Mouse (Mus musculus): ENCODE data around the gene E130308A19Rik. TPM values are rescaled to one million over a fixed set of nuclear protein-coding genes. Genes with fewer than 3 reads are reported as not detected.

The E130308A19Rik gene
- total RNA-seq, 2 experiments from 2014 or later = 7.8 to 9.5 TPM

DNA sequence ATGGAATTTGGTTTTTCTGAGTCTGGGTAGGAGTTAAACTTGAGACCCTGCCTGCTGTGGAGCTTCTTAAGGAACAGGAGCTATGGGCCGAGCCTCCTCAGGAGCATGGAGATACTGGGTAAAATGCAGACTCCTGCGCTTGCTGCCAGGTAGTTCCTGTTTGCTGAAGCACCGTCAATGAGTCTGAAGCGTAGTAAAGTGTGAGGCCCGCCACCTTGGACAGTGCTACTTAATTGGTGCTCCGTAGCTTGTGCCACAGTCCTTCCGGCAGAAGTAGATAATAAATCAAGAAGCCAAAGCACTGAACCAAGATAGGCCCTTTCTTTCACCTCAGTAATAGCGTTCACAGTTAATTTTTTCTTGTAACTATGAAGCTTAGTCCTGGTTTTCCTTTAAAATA, 92.5 kb downstream of the E130308A19Rik start:
- intact Hi-C loops (cut with DNase I) = loop anchor here (5.0 kb wide), 1 partner anchor 51 kb away; no protein-coding TSS in a partner anchor
- DNase-seq = no peak

DNA sequence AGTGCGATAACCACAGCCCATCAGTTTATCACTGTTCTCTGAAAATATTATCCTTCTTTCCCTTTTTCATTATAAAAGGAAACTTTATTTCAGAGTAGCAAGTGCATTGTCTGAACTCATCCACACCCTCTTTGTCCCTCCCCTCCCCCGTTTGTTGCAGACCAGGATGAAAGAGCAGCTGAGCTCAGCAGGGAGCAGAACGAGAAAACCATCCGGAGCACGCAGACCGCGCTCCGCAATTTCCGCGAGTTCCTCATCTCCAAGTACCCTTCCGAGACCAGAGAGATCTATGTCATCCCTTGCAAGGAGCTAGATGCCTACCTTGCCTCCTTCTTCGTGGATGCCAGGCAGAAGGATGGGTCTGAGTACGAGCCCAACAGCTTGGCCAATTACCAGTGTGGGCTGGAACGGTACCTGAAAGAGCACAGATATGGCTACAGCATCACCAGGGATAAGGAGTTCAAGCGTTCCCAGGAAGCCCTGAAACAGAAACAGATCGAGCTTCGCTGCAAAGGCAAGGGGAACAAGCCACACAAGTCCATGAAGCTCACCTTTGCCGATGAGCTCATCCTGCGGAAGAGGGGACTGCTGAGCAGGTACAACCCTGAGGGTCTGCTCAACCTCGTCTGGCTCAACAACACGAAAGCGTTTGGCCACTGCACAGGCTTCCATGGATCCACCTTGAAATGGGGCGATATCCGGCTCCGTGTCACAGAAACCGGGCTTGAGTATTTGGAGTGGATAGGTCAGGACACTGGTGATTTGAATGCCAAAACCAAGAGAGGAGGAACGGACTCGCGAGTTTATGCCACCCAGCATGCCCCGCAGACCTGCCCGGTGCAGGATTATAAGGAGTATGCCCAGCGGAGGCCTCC, 93.7 kb downstream of the E130308A19Rik start:
- intact Hi-C loops (cut with DNase I) = loop anchor here (5.0 kb wide), 1 partner anchor 52 kb away; no protein-coding TSS in a partner anchor
- no peak for DNase-seq

DNA sequence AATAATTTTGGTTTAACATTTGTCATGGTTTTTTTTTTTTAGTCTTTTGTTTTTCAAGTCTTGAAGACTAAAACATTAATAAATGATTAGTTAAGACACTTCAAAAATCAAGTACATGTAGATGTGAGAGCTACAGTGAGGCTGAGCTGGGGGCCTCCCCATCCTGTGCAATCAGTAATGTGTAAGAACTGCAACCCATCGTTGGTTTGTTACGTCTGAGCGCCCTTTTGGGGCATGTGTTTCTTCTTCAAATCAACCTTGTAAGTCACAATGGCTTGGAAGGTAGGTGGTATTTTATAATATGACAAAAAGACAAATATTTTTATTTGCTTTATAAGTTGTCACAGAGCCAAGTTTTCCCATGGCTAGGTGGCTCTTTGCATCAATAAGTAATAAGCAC, 95.8 kb downstream of the E130308A19Rik start:
- intact Hi-C loops (cut with DNase I) = no loop called here
- DNase-seq = no peak

DNA sequence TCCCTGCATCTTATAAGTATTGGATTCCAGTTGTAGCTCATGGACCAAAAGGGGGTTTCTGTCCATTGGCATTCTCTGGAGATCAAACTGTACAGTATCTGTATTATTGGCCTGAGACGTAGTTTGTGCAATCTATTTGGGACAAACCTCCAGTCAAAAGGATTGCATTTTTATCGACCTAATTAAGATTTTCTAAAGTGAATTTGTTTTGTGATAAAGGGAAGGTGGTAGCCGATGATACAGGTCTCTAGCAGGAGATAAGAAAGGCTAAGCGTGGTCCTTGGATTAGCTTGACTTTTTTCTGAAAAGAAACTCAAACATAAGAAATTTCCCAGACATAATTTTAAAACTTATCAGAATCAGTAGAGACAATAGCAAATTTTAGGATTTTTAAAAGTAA, 99.6 kb downstream of the E130308A19Rik start:
- intact Hi-C loops (cut with DNase I) = no loop called here
- DNase-seq = no peak

DNA sequence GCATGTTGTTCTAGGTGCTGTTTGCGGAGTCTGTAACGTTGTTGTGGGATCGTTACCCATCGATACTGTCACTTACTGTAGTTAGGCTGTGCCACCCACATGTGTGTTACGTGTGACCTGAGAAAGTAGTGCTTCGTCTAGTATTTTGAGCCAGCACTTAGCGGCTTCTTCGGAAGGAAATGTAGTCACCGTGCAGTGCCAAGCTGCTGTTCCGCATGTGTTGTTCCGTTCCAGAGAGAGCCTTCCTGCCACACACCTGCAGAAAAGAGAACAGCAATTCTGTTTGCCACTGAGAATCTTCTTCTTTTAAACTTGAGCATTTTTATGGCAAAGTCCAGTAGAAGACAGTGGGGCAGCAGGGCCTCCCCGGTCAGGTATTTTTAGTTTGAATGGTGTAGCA, 100.5 kb downstream of the E130308A19Rik start:
- no peak for DNase-seq
- intact Hi-C loops (cut with DNase I) = no loop called here

DNA sequence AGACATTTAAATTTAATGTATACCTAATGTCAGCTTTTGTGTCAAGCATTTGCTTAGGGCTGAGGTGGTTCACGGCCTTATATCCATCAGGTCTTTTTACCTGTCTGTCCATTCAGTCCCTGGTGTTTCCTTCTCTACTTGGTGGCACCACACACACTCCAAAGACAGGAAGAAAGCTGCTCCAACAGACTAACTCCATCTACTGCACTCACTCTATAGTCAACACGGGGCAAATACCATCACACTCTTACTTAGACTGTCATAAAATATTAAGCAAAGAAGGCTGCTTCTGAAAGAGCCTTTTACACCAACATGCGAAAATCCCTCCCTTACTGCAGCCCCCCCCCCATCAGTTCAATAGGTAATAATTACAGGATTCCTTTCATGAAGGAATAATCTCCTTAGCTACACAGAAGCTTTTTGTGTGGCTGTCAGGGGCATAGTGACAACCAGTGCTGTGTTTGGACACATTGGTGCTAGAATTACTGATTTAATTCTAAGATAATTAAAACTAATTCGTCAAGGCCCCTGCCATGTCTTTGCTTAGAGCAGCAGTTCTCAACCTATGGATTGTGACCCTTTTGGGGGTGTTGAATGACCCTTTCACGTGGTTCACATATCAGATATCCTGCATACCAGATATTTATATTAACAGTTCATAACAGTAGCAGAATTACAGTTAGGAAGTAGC, 101.3 kb downstream of the E130308A19Rik start:
- no peak for DNase-seq
- intact Hi-C loops (cut with DNase I) = no loop called here

DNA sequence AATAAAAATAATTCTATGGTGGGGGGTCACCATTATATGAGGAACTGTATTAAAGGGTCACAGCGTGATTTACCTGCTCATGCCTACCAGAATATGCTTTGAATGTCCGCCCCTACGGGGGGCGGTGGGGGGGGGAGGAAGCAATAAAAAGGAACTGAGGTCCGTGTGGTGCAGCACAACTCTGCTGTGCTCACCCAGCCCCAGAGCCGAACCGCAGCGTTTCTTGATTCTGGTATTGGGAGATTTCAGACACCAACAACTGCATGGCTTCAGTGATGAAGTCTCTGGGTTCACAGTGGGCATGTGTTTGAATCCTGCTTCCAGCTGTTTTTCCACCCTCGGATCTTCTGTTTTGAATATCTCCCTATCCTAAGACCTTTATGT, 101.9 kb downstream of the E130308A19Rik start:
- intact Hi-C loops (cut with DNase I) = no loop called here
- no peak for DNase-seq

DNA sequence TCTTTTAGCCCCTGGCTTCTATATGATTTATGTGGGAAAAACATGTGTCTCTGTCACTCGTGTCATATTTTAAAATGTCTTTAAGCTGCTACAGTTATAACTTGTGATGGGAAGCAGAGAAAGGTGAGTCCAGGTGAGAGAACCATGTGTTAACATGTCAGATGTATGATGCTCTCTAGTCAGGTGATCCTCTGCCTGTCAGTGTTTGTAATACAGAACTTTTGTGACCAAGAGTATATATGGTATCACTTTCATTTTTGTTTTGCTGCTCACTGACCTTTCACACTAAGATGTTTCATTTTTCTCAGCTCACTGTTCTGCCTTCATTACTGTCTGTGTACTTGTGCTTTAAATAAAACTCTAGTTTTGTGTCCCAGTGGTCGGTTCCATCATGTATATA, 102.8 kb downstream of the E130308A19Rik start:
- intact Hi-C loops (cut with DNase I) = no loop called here
- no peak for DNase-seq

DNA sequence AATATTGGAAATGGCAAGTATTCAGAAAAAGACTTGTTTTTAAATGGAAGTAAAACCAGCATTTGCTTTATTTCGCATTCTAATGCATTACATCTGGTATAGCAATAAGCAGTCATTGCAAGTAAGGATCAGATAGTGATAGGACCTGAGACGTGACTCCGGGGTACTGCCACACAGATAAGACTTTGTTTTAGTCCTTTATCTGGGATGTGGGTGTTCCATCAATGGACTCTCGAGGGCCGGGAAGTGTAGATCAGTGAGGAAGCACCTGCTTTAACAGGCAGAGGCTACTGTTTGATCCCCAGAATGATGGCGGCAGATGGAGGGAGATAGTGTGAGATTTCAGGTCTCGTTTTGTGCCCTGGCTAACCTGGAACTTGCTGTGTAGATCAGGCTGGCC, 105.5 kb downstream of the E130308A19Rik start:
- intact Hi-C loops (cut with DNase I) = no loop called here
- DNase-seq = no peak

DNA sequence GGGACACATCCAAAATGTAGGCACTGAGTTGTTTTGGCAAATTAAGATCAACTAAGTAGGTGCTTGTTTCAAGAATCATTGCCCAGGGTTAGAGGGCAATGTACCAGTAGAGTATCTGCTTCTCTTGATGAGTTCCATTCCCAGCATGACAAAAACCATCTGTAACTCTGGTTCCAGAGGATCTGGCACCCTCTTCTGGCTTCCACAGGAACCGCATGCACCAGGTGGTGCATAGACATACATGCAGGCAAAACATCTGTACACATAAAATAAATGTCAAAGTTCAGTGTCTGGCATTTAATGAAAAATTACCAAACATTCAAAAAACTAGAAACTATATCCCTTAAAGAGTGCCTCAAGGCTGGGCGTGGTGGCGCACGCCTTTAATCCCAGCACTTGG, 113.3 kb downstream of the E130308A19Rik start:
- intact Hi-C loops (cut with DNase I) = no loop called here
- no peak for DNase-seq

DNA sequence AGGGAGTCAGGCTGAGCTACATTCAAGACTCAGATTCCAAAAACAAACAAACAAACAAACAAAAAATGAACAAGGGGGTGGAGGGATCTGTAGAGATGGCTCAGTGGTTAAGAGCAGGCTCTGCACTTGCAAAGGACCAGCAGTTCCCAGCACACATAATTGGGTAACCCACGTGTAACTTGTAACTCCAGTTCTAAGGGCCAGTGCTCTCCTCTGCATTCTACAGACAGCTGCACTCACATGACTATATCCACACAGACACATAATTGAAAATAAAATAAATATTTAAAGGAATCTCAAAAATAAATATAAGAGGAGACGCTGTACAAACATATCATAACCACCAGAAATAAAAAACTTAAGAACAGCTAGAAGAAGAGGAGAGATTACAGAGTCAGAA, 113.9 kb downstream of the E130308A19Rik start:
- DNase-seq = no peak
- intact Hi-C loops (cut with DNase I) = no loop called here

DNA sequence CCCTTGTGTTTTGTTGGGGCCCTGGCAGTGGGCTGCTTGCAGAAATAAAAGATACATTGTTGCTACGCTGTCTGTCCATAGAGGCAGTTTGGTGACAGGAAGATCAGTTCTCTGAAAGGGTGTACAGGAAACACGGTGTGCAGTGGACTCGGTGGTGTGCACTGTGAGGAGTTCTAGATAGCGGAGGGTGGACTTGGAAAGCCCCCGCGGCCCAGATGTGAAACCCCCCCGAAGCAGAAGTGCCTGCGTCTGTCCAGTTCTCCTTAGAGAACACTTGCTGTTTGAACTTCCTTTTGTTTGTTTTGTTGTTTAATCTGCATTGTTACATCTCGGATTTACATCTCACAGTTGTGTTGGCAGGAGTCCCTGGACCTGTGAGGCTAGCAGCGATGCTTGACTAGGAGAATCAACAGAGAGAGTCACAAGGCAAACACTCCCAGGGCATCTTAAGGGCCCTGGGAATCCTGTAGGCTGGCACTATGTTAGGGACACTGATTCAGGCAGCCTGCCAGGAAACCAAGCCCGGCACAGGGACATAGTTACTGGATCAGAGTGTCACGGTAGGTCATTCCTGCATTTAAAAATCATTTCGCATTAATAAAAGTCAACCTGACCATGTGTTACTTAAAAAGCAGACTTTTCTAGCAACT, 127.6 kb downstream of the E130308A19Rik start:
- peak; percentile 63 to 69 for DNase-seq
- intact Hi-C loops (cut with DNase I) = no loop called here

DNA sequence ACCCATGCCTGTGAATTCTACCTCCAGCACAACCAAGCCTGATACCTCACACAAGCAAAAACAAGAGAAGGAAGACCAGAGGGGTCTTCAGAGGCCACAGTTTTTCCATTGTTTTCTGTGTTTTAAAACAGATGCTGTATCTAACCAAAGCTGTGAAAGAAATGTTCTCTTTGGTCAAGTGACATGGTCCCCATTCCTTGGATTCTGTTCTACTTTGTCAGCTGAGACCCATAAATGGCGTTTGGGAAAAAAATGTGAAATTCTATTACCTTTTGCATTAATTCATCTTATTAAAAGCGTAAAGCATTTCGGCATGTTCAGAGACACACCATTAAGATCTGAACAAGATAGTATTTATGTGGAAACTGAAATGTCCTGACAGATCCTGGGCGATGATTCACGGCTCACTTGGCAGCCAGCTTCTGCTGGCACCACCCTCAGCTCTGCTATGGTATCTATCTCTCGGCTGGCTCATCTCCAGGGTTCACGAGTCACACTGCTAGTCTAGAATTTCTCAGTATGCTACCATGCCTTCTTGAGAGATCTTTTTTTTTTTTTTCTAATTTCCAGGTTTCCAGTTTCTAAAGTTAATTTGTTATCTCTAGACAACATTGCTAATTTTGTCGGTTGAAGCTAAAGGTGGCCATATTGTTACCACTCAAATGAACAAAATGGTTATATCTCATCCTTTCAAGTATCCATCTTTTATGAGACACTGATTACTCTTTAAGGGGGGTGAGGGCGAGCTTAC, 130.5 kb downstream of the E130308A19Rik start:
- intact Hi-C loops (cut with DNase I) = no loop called here
- DNase-seq = peak; percentile 52 to 79

DNA sequence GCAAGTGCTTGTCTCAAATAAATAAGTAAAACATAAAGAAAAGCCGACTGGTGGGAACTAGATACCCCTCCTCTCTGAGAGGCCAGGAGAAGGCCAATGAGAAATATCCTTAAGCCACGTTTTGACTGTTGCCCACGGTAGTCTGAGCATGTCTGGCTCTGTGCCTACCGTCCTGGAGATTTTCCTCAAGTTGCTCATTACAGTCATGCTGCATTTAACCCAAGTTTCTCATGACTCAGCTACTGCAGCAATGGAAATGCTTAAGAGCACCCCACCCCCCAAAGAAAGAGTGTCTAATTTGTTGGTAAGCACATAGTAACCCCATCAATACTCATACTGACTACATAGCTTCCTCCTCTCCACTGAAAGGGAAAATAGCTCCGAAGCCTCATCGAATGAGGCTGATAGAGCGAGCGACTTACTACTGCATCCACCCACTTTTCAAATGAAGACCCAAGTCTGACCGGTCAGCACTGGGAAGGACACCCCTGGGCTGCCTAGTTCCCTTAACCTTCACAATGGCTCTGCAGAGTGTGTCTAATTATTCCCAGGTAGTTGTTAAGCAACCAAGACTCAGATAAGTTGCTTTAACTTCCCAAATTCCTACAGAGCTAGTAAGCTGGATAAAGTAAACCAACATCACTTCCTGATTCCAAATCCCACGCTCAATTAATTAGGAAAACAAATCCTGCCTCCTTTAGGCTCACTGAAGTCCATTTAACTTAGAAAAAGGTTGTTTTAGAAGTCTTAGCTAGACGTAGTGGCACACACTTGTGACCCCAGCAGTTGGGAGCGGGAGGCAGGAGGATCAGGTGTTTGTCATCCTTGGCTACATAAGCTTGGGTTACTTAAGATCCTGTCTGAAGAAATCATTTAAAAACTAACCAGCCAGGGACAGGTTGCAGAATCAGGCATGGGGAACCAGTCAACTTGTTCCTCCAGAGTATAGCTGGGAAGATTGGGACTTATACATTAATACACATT, 131.7 kb downstream of the E130308A19Rik start:
- intact Hi-C loops (cut with DNase I) = no loop called here
- DNase-seq = no peak

DNA sequence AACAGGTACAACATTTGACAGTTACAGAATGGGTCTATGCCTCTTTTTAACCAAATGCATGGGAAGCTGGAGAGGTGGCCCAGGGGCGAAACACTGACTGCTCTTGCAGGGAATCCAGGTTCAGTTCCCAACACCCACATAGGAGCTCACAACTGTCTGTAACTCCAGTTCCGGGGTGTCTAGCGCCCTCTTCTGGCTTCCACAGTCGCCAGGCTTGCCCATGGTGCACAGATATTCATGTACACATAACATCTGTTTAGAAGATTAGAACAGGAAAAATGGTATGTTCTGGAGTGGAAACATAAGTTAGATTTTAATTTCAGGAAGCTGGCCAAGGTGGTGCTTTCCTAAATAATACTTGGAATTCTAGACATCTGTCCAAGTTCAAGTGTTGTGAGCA, 134.0 kb downstream of the E130308A19Rik start:
- intact Hi-C loops (cut with DNase I) = loop anchor here (5.0 kb wide), 1 partner anchor 138 kb away; no protein-coding TSS in a partner anchor
- no peak for DNase-seq

DNA sequence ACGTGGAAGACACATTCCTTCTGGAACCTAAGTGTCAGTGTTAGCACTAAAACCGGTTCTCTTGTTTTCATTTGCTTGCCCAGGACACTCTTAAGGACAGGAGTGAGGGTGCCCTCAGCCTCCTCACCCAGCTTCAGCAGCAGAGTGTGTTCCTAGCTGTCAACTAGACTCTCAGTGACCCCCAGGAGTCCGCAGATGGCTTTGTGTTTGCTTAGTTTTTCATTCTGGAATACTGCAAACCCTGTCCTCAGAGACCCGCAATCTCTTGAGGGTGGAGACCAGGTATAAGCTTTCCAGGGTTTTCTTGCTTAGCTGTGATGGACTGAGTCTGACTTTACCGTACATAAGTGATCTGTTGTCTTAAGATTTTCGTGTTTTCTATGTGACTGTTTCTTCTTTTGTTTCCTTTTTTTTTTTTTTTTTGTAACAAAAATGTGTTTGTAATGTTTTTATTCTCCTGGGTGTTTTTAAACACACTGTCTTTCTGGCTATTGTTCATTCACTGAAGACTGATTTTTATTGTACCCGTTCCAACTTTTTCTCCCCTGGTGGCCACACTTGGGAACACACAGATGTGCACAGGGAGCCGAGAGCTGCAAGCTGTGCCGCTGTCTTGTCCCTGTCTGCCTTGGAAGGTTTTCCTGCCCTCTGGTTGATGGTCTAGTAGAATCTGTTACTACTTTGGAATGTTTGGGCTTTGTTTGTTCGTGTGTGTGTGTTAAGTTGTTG, 134.8 kb downstream of the E130308A19Rik start:
- intact Hi-C loops (cut with DNase I) = loop anchor here (5.0 kb wide), 1 partner anchor 138 kb away; no protein-coding TSS in a partner anchor
- DNase-seq = peak; percentile 67 to 76

DNA sequence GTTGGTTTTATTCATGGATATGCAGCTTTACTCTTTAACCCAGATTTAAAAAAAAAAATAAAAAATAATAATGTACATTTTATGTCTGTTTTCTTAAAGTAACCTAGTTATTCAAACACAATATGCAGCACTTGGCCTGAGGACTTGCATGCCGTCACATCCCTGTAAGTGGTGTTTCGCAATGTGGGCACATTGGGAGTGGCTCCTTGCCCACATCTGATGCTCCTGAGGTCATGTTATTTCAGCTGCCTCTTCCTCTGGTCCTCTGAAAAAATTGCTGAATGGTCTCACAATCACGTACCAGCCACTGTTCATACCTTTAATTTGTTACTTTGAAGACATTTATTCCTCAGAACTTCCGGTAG, 135.3 kb downstream of the E130308A19Rik start:
- intact Hi-C loops (cut with DNase I) = loop anchor here (5.0 kb wide), 1 partner anchor 139 kb away; no protein-coding TSS in a partner anchor
- no peak for DNase-seq

DNA sequence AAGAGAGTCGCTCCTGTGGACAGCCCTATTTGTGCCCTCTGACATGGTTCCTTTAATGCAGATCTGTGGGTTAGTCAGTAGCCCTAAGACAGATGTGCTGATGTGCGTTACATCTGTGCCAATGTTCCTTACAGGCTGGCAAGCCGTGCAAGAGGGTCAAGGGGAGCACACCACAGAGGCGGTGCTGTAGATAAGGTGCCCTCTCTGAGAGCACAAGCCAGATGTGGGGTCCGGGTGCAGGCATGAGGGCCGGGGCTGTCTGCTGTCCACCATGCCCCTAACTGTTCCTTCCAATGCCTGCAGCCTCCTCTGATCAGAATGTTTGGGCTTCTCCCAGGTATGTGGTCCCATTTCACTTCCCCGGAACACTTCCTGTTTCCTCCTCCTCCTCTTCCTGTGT, 138.9 kb downstream of the E130308A19Rik start:
- intact Hi-C loops (cut with DNase I) = loop anchor here (5.0 kb wide), 1 partner anchor 143 kb away; no protein-coding TSS in a partner anchor
- no peak for DNase-seq

Data from heart, postnatal 14 days (tissue).